Mouse (Mus musculus): ENCODE results near the gene Smpd4.
A peak's percentile ranks its signal among the peaks of the same experiment; 100 is the strongest.

The Smpd4 gene

DNA sequence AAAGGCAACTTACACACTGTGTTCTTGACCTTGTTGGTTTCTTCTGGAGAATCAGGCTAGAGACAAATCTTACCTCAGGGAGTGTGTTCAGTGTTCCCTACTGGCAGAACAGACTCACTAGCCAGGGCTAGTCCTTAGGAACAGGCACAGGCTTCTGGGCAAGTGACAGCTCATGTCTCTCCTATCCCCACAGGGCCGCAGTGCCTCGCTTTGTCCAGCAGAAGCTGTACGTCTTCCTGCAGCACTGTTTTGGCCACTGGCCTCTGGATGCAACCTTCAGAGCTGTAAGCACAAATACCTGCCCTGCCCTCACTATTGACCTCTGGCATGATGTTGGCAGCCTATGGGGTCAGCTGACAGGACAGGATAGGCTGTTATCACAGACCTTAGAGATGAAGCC, 19.9 kb downstream of the Smpd4 start:
- DNase-seq: no peak

DNA sequence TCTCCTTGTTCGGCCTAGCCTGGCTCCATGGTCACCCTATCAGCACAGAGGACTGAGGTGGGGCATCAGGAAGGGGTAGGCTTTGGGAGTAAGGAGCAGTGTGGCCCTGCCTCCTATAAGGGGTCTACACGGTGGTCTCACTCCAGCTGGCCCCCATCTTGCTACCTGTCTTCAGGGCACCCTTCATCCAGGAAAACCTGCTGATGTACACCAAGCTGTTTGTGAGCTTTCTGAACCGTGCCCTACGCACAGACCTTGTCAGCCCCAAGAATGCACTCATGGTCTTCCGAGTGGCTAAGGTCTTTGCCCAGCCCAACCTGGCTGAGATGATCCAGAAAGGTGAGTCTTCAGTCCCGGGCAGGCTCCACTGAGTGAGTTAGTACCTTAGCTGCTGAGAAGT, 20.8 kb downstream of the Smpd4 start:
- DNase-seq: no peak

DNA sequence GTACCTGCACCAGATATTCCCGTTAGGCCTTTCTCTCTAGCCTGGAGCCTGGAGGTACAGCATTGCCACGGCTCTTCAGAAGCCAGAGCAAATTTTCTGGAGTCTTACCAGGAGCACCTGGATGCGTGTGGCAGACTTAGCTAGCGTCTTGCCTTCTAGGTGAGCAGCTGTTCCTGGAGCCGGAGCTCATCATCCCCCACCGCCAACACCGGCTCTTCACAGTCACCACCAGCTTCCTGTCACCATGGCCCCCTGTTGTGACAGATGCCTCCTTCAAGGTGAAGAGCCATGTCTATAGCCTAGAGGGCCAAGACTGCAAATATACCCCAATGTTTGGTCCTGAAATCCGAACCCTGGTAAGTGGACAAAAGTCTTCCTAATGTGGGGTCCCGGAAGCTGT, 21.6 kb downstream of the Smpd4 start:
- no peak for DNase-seq

DNA sequence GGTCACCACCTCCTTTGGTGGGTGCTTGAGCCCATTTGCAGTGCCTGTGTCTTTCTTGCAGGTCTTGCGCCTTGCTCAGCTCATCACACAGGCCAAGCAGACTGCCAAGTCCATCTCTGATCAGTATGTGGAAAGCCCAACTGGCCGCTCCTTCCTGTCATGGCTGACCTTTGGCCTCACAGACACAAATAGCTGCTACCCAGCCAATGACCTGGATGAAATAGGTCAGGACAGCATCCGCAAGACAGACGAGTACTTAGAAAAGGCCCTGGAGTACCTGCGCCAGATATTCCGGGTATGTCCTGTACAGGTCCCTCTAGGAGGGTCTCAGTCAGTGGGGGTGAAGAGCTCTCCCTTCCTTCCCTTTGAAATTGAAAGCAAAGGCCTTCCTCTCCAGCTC, 22.1 kb downstream of the Smpd4 start:
- DNase-seq: peak; percentile 44 to 70

DNA sequence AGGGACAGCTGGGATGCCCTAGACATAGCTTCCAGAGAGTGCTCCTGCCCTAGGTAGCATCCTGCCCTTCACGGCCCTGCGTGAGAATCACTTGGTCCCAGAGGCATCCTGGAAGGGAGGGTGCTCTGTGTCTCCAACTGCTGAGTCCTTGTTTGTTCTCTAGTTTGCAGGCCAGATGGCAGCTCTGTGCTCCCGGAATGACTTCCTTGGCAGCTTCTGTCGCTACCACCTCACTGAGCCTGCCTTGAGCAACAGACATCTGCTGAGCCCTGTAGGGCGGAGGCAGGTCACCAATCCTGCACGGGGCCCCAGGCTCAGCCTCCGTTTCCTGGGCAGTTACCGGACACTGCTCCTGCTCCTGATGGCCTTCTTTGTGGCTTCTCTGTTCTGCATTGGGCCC, 23.2 kb downstream of the Smpd4 start:
- DNase-seq: no peak

DNA sequence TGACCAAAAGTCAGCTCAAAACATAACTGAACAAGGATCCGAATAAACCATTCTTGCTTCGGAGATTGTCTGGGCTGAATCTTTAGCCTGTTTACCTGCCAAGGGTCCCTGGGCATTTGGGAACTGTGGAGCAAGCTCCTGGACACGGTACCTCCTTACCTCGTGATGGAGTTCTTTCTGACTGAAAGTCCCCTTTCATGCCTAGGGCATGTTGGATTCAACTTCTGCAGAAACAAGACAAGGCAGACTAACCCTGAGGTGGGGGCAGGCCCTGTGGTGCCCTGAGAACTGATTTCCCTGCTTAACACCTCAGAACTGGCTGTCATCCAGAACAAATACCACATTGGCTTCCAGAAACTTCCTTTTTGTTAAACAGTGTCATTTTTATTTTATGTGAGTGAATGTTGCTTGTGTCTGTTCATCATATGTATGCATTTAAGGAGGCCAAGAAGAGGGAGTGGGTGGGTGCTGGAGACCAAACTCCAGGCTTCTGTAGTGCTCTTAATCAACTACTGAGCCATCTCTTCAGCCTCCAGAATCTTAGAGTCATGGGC, 24.4 kb downstream of the Smpd4 start:
- no peak for DNase-seq

DNA sequence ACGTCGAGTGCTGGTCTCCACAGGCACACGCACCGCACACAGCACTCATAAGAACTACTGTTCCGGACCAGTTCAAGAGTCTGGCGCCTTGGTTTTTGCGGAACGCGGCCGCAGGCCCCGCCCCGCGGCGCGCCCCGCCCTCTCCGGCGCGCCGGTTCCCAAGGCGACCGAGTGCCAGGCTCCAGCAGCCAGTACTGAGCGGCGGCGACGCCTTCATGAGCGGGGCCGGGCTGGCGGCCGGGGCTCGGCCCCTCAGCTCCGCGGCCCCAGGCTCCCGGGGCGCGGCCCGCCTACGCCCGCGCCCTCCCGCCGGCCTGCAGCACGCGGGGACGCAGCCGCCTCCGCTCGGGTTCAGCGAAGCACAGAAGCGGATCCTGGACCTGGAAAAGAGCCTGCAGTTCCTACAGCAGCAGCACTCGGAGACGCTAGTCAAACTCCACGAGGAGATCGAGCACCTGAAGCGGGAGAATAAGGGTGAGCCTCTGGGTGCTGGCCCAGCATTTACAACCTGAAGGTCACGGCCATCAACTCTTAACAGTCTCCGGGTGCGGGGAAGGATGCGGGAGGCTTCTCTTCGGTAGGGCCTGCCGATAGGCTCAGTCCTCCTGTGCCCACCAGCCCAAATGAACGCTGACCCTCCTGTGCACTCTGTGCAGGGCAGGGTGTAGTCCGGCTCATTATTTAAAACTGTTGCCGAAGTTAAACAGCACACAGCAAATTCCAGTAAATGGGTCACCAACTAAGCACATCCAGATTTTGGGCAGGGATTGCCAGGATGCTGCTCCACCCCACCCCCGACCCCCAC, 27.4 kb downstream of the Smpd4 start, which contains the start of gene Ccdc74a:
Ccdc74a (plus strand) TSS at position 161 of the 805 bp plus-strand sequence.
- DNase-seq: peak; percentile 79 to 92

DNA sequence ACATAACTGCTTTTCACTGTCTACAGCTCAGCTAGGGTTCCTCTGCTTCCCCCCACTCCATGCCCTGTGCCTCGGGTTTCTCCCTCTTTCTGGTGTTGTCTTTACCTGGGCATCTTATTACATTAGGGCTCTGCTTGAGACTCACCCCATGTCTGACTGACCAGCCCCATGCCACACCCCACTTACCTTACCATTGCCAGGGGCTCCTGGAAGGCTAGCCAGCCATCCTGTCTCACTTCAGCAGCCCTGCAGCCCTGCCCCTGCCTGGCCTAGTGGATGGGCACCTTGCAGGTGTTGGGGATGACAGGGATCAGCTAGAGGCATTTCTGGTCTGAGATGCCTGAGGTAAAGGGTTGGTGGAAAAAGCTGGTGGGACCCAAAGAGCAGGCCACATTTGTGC, 28.0 kb downstream of the Smpd4 start:
- no peak for DNase-seq

DNA sequence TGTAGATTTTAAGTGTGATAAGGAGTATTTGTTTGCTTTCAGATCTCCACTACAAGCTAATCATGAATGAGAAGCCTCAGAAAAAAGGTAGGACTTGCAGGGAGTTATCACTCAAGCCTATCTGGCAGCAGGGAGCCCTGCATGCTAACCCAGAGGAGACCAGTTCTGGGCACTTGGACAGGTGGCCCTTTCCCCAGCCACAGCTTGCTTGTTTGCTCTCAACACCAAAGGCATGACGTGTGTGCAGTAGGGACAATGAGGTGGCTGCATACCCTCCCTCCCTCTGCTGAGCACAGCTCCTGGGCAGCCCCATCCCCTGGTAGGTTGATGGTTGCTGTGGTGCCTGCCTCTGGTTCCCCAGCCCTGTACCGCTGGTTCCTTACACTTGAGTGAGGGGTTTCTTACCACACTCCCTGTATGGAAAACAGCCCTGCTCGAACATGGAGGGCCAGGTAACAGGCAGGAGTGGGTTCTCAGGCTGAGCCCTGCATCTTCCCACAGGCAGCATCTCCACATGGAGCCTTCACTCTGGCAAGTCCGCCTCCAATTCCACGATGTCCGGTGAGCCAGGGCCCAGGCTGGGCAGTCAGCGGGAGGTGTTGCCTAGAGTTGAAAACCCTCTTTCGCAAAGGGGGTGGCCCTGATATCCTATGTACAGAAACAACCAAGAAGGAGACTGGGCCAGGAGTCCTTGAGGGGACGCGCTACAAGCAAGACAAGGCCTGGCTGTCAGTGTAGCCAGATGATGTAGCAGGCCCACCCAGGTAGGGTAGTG, 28.6 kb downstream of the Smpd4 start:
- no peak for DNase-seq

DNA sequence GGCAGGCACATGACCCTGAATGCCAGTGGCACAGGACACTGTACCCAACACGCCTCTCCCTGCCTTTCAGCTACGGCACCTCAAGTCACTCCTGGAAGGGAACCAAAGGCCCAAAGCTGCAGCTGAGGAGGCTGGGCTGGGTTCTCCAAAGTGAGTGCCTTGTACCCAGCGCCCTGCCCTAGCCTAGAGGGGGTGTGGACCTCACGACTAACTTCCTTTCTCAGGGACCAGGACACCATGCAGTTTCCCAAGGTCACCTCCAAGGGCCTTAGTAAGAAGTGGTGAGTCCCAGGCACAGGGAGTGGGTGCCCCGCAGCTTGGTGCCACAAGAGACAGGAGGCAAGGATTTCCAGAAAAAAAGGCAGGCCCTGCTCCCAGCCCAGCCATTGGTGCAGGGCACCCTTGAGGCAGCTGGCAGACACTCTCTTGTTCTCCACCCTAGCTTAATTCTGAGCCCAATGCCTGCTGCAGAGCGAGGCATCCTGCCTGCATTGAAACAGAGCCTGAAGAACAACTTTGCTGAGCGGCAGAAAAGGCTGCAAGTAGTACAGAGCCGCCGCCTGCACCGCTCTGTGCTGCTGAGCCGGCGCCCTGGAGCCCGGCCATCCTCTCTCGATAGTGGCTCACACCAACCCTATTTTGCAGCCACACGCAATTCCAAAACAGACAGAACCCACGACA, 30.9 kb downstream of the Smpd4 start:
- DNase-seq: no peak

DNA sequence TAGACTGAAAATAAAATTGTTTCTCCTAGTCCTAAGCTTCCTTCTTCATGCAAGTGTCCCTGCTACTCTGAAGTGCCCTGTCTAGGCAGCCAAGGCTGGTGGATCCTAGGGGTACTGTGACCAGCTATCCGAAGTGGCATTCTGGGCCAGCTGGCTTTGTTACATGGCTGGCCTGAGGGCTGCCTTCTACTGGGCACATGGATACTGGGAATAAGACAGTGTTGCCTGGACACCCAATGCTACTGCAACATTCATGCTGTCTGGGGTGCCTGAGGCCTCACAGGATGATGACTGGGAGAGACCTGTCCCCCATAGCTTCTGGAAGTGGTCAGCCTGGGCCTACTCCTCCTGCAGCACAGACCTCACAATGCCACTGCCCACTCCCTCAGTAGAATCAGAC, 31.6 kb downstream of the Smpd4 start:
- DNase-seq: no peak

DNA sequence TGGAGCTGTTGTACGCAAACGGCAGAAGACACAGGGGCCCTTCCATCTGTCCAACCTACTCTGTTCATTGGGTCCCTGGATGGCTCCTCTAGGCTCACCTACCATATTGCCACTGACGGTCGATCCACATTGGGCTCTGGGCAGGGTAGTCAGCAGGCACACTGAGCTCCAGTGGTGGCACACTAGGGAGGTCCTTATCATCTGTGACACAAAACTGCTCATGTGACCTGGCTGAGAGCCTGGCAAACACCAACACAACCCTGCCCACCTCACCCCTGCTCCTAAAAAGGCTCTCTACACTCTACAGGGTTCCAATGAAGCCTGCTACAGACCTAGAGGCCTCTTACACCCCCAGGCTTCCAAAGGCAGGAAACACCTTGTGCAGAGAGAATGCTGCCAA, 33.5 kb downstream of the Smpd4 start:
- DNase-seq: no peak

DNA sequence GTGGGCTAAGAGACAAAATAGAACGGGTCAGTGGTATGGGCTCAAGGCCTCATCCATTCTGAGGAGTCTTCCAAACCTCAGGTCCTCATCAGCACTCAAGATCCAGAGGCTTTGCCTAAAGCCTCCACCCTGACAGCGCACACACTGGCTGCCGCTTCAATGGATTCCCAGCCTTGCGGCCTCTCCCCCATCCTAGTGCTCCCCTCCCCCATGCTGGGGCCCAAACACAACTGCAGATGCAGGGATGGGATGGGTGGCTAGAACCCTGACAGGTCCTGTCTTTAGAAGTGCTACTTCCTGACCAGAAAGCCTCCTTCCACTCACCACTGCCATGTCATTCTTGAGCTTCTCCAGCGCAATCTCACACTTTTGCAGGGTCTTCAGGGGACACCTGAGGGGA, 34.4 kb downstream of the Smpd4 start:
- no peak for DNase-seq

DNA sequence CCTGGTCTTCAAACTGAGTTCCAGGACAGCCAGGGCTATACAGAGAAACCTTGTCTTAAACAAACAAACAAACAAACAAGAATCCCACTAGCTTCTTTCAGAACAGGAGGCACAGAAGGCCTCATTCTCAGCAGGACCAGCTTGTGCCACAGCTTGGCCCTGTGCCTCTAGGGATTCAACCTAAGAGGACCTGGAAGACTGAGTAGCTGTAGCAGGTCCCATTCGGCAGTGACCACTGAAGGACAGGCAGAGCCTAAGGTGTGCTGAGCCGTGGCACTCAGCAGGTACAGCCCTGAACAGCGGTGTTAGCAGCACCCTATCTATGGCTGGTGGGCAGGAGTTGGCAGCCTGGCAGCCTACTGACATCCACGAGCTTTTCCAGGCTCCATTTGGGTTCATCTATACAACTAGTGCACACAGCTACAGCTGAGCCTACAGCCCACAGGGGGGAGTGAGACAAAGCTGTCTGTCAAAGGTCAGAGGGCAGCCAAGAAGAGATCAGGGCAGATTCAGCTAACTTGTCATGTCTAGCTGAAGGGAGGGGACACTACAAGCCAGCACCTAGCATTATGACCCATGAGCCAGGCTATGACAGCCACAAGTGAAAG, 35.1 kb downstream of the Smpd4 start:
- DNase-seq: no peak

DNA sequence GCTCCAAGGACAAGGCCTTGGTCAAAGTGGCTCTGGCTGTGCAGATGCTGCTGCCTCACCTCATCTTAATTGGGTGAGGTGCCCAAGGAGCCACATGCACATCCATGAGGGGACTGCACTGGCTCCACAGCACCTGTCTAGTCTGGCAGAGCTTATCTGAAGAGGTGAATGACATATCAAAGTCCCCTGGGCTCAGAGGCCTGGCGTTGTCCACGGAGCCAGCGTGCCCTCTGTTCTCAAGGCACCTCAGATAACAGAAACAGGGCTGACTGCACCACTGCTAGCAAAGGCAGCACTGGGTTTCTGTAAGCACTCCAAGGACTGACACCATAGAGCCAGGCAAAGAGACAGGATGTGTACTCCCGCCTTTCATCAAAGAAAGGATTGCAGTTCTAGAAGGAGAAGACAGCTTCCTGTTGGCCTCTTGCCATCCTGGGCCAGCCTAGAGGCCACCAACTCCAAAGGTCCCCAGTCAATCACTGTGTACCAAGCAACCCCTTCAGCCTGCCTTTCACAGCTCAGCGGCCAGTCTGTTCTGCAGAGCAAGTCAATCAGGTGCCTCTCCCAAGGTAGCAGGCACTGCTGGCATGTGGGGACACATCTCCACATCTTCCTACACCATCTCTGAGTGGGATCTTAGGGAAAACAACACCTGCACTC, 37.2 kb downstream of the Smpd4 start:
- peak; percentile 19 to 48 for DNase-seq

DNA sequence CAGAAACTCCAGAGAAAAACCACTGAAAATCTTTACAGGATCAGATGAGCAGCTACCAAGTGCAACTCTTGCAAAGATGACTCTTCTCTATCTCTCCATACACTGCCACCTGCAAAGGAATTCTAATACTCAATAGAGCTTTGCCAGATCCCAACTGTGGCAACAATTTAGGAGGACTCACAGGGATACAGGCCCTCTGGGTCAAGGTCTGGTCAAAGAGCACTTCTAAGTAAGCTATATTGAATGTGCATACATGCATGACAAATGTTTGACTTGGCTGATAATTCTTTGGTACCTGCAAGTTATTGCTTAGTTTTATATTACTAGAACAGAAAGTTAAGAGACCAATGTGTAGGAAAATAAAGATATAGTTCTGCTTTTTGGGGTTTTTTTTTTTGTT, 46.4 kb downstream of the Smpd4 start:
- peak in 1 of 2 experiments; percentile 22 for DNase-seq

DNA sequence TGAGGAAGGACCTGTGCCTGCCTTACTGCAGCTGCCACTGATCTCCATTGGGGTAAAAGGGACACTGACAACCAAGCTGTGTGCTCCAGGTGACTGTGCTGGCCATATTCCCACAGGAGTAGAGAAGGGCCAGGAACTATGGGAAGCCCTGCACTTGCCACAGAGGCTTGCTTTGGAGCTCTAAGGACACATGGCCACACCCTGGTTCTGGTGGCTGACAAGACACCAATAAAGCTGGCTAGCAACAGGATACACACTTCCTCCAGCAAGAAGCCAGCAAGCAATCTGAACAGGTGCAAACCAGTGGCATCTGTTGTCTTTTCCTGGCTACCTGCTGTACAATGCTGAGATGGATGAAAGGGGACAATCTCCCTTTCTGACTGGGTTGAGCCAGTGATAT, 50.7 kb downstream of the Smpd4 start:
- no peak for DNase-seq
